8 mouse cellular contexts compared by ENCODE assay signal in genomic region chr8:46470792-46471781, GRCm38 (mm10). TPM values are rescaled to one million over a fixed set of nuclear protein-coding genes. Genes with fewer than 3 reads are reported as not detected.
DNase-seq lines count a peak whose midpoint lies in the region; ATAC-seq and TF ChIP-seq lines count a peak whose summit lies in the region.

Gene Acsl1, plus strand, starts transcription at chr8:46471037.

- ATAC-seq in embryonic facial prominence, embryonic 15.5 days (ENCODE audit: insufficient number of reproducible peaks, low FRiP score, low TSS enrichment, low read depth): peak; percentile 96
- peak; percentile 98 for ATAC-seq in kidney, embryonic 14.5 days (ENCODE audit: low FRiP score, low TSS enrichment)
- peak; percentile 97 for ATAC-seq in limb, embryonic 15.5 days (ENCODE audit: insufficient number of reproducible peaks, low FRiP score, low TSS enrichment, low read depth)

- no peaks in the 10 kb centered on the region for H3K27me3 ChIP-seq in embryonic facial prominence, embryonic 15.5 days
- no peaks in the 10 kb centered on the region for H3K27me3 ChIP-seq in kidney, embryonic 14.5 days (ENCODE audit: control insufficient read depth, insufficient read depth, low read length)
- no peaks in the 10 kb centered on the region for H3K27me3 ChIP-seq in limb, embryonic 15.5 days
- no peaks in the 10 kb centered on the region for H3K27me3 ChIP-seq in splenic B cell, adult 2 months (ENCODE audit: control insufficient read depth, insufficient read depth, low read length, poor library complexity, severe bottlenecking)

- no peak for TF ChIP-seq CTCF in bone marrow, adult 2 months (IDR thresholded peaks at IDR 0.05; ENCODE audit: control insufficient read depth, insufficient read depth, low read length)

- peak within 1 kb of the TSS; percentile 88 for H3K4me3 ChIP-seq in bone marrow, adult 2 months (replicated peaks; ENCODE audit: control insufficient read depth, low read depth, low read length)
- peak within 1 kb of the TSS; percentile 84 for H3K4me3 ChIP-seq in embryonic facial prominence, embryonic 15.5 days (replicated peaks)
- peak within 1 kb of the TSS; percentile 84 for H3K4me3 ChIP-seq in kidney, embryonic 14.5 days (ENCODE audit: low read length)
- peak within 1 kb of the TSS; percentile 62 for H3K4me3 ChIP-seq in limb, embryonic 15.5 days

- H3K9me3 ChIP-seq in embryonic facial prominence, embryonic 15.5 days (replicated peaks): no peaks in the 10 kb centered on the region
- no peaks in the 10 kb centered on the region for H3K9me3 ChIP-seq in kidney, embryonic 14.5 days (ENCODE audit: control insufficient read depth, low read length)
- no peaks in the 10 kb centered on the region for H3K9me3 ChIP-seq in limb, embryonic 15.5 days

- peak within 1 kb of the TSS; percentile 85 for H3K9ac ChIP-seq in embryonic facial prominence, embryonic 15.5 days
- H3K9ac ChIP-seq in kidney, embryonic 14.5 days (ENCODE audit: low read depth, low read length): peak within 1 kb of the TSS; percentile 84
- H3K9ac ChIP-seq in limb, embryonic 15.5 days: peak within 1 kb of the TSS; percentile 87

- H3K4me2 ChIP-seq in embryonic facial prominence, embryonic 15.5 days (replicated peaks): peak within 1 kb of the TSS; percentile 90
- H3K4me2 ChIP-seq in kidney, embryonic 14.5 days (replicated peaks; ENCODE audit: low read depth, low read length): peak within 1 kb of the TSS; percentile 92
- peak within 1 kb of the TSS; percentile 94 for H3K4me2 ChIP-seq in limb, embryonic 15.5 days

- H3K36me3 ChIP-seq in embryonic facial prominence, embryonic 15.5 days: no peaks in the 10 kb centered on the region
- no peaks in the 10 kb centered on the region for H3K36me3 ChIP-seq in kidney, embryonic 14.5 days (ENCODE audit: control insufficient read depth, insufficient read depth, low read length)
- H3K36me3 ChIP-seq in limb, embryonic 15.5 days: no peaks in the 10 kb centered on the region
- H3K36me3 ChIP-seq in splenic B cell, adult 2 months (ENCODE audit: control insufficient read depth, insufficient read depth, low read length, poor library complexity, severe bottlenecking): no peaks in the 10 kb centered on the region

- TF ChIP-seq POLR2A in bone marrow, adult 2 months (IDR thresholded peaks at IDR 0.05; ENCODE audit: borderline replicate concordance, control insufficient read depth, low read depth, low read length): peak; percentile 93; the same call in 1 of the 2 replicates

- peak within 1 kb of the TSS; percentile 90 for H3K27ac ChIP-seq in bone marrow, adult 2 months (ENCODE audit: control insufficient read depth, insufficient read depth, low read depth, low read length, poor library complexity)
- H3K27ac ChIP-seq in embryonic facial prominence, embryonic 15.5 days (replicated peaks): peak within 1 kb of the TSS; percentile 86
- H3K27ac ChIP-seq in kidney, embryonic 14.5 days (ENCODE audit: low read depth, low read length): peak within 1 kb of the TSS; percentile 52
- H3K27ac ChIP-seq in limb, embryonic 15.5 days: peak within 1 kb of the TSS; percentile 84

- H3K4me1 ChIP-seq in bone marrow, adult 2 months (ENCODE audit: control insufficient read depth, insufficient read depth, low read length): peaks cover 5% of the 10 kb centered on the region
- peaks cover 5% of the 10 kb centered on the region; the same call in 1 of the 2 replicates for H3K4me1 ChIP-seq in embryonic facial prominence, embryonic 15.5 days
- H3K4me1 ChIP-seq in kidney, embryonic 14.5 days (ENCODE audit: control insufficient read depth, insufficient read depth, low read length): no peaks in the 10 kb centered on the region
- H3K4me1 ChIP-seq in limb, embryonic 15.5 days: peaks cover 5% of the 10 kb centered on the region; the same call in 1 of the 2 replicates

- DNase-seq in A20 (ENCODE audit: low read depth, low spot score): peak; percentile 99
- DNase-seq in heart, adult 9 months (ENCODE audit: low spot score in 2 of 2): peak; percentile 98 to 99
- peak; percentile 99 for DNase-seq in monocyte, adult 2 months (ENCODE audit: low read depth in 1 of 2, low spot score in 2 of 2)
- peak; percentile 99 for DNase-seq in splenic B cell, adult 2 months (ENCODE audit: low read depth, low spot score)

- under 1% methylated on average over 106 of the region's 106 CpGs for WGBS in bone marrow, adult 2 months
- WGBS in embryonic facial prominence, embryonic 15.5 days: under 1% methylated on average over 91 of the region's 106 CpGs
- WGBS in kidney, embryonic 14.5 days: under 1% methylated on average over 79 of the region's 106 CpGs
- under 1% methylated on average over 96 of the region's 106 CpGs for WGBS in limb, embryonic 15.5 days

RNA-seq across cellular contexts. Expression of gene Acsl1, which starts in this region (rescaled TPM):
- 39.8 and 45.2 TPM in 2 replicates for polyA plus RNA-seq in bone marrow, adult 2 months (2011; ENCODE audit: insufficient read depth, insufficient read length, low replicate concordance, missing spikeins)
- polyA plus RNA-seq in embryonic facial prominence, embryonic 15.5 days (2015; fragmentation: Nextera tagmentation; extraction: Ambion mirVana): 40.5 and 44.2 TPM in 2 replicates
- 9.7 and 16.1 TPM in 2 replicates for polyA plus RNA-seq in kidney, embryonic 14.5 days (2014; fragmentation: Nextera tagmentation; extraction: Ambion mirVana)
- polyA plus RNA-seq in limb, embryonic 15.5 days (2015; fragmentation: Nextera tagmentation; extraction: Ambion mirVana): 50.3 and 53.4 TPM in 2 replicates

Comparison
In these comparisons a context has a peak if more than half of its experiments do, and no peak if none do; other contexts are left out.
1. Peak in every context shown above with its lines: DNase-seq, ATAC-seq, H3K4me3 ChIP-seq and H3K27ac ChIP-seq.